Mouse (Mus musculus) urinary bladder, adult 2 months (tissue): ENCODE data around the gene Olfr543. TPM values are rescaled to one million over a fixed set of nuclear protein-coding genes. Genes with fewer than 3 reads are reported as not detected.
A peak's percentile ranks its signal among the peaks of the same experiment; 100 is the strongest.
"Not testable (repeated sequence)": the region's sequence is repeated elsewhere in the genome, so short reads cannot be mapped to it uniquely, and the experiment has no call there.

Source experiments
- DNase-seq: peaks from one replicate; pipeline ENCODE4 v3.0.0; 2022; ENCODE audit warnings: low spot score
- polyA plus RNA-seq: library from polyadenylated mRNA; depleted of rRNA; stranded (reverse); fragments of >200 nt; gene quantifications from 2 replicates; pipeline ENCODE4 v1.2.3, GENCODE M21; 2012; rRNA removed

Olfr543 gene
- polyA plus RNA-seq = not detected in 2 replicates

GRCm38 (mm10) chr7:102481579-102481978 lies at the start of gene Olfr543:
Gene Olfr543, minus strand, starts transcription at chr7:102481679.
- DNase-seq = no peak

DNA sequence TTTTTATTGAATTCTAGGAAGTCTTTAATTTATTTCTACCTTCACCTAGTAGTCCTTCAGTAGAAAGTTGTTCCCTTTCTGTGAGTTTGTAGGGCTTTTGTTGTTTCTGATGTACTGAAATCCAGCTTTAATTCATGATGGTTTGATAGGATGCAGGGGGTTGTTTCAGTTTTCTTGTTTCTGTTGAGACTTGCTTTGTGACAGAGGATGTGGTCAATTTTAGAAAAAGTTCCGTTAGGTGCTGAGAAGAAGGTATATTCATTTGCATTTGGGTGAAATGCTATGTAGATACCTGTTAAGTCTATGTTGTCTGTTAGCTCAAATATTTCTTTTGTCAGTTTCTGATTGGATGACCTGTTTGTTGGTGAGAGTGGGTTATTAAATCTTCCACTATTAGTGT lies 47.6 kb upstream of the Olfr543 start:
- no peak for DNase-seq

GRCm38 (mm10) chr7:102517051-102517335 lies 35.5 kb upstream of the Olfr543 start:
- DNase-seq = no peak

- DNase-seq = no peak
These were observed 35.0 kb upstream of the Olfr543 start for GRCm38 (mm10) chr7:102516261-102517050.

DNA sequence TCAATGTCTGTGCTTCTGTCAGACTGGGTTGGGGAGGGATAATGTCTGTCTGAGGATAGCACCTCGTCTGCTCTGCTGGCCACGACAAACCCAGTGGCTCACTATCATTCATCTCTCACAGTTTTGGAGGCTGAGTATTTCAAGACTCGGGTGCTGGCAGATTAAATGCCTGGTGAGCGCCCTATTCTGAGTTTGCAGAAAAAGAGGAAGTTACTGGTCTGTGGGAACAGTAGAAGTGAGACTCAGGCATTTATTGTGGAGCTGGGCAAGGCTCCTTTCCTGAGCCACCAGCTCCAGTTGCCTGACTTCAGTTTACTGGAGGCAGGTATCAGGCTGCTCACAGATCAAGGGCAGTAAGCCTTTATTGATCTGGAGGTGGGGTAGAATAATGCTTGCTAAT lies 32.7 kb upstream of the Olfr543 start:
- no peak for DNase-seq

DNA sequence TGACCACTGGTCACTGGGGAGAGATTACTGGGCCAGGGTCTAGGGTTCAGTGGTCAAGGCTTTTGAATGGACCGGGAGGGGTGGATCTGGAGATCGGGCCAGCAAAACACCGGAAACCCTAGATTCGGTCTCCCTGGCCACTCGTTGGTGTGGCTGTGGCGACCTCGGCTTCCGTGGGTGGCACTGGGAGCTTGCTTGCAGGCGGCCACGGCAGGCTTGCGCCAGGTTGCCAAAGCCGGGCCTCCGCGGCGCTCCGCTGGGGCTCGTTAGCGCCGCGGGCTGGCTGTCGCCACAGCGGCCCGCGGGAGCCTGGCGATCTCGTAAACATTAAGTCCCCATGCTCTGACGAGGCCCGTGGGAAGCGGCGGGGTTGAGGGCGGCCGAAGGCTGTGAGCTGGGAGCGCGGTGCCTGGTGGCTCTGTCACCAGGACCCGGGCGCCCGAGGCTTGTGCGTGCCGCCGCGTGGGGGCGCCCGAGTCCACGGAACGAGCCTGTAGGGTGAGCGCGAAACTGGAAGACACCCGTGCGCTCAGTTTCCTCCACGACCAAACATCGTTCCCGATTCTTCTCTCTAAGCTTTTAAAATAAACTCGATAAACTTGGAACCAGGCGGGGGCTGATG lies 31.4 kb upstream of the Olfr543 start:
- DNase-seq = peak; percentile 93

GRCm38 (mm10) chr7:102511927-102512326 lies 30.4 kb upstream of the Olfr543 start:
- no peak for DNase-seq

DNA sequence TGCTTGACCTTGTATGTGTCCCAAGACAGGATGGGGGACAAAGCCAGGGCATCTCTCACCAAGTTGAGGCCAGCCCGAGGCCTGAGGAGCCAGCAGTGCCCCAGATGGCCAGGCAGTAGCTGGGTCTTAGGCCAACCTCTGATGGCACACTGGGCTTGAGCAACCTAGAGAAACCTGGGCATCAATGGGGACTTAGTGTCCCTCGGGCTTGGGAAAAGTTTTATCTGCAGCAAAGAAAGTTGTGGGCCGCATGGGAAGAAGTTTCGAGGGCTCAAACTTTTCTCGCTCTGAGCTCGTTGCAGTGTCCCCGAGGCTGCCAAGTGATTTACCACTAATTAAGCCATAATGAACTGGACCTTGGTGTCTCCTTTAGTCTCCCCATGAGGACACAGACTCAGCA lies 28.2 kb upstream of the Olfr543 start:
- DNase-seq = no peak

DNA sequence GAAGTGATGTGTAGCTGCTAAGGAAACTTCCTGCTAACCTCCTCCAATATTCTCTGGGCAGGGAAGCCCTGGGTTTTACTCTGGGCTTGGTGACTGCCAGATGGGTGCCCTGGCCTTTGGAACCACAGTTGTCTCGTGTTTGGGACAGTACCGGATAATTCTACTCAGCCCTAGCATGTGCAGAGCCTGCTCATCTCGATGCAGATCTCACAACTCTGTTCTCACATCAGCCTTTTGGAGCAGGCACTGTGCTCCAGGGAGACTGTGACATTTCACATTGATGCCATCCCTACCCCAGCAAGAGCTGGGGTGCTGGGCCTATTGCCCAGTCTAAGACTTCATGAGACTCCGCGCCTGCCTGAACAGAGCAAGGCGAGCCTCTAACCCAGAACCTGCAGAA lies 27.2 kb upstream of the Olfr543 start:
- no peak for DNase-seq

DNA sequence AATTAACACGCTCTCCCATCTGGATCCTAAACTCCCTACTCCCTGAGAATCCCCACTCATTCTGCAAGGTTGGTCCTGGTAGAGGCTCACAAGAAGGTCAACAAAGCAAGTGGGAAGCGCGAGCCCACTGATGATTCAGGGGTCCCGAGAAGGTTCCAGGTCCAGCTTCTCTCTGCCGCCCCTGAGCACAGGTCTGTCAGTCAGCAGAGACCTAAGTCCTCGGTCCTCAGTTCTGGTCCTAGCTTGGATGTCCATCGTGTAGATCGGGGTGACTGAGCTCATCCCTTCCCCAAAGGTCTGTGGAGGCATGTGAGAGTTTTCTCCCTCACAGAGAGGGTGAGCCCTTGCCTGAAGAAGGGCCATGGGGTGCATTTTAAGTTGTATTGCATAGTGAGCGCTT lies 26.6 kb upstream of the Olfr543 start:
- DNase-seq = no peak

- DNase-seq = peak; percentile 47
These were observed 25.4 kb upstream of the Olfr543 start for GRCm38 (mm10) chr7:102506848-102507247.

DNA sequence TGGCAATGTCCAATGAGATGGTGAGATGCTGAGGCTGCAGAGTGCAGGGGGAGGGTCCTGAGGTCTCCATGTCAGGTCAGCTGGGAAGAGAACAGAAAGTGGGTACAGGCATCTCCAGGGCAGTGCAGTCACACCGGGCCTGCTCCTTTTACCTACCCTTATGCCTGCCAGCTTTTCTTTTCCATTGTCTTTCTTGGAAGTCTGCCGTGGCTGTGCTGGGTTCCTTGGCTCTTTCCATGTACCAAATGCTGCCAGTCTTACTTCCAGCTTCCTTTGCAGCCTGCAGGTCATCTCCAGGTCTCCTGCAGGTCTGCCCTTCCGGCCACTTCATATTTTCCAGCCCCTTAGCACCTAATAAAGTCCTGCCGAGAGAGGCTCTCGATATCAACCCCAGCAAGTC lies 20.5 kb upstream of the Olfr543 start:
- no peak for DNase-seq

DNA sequence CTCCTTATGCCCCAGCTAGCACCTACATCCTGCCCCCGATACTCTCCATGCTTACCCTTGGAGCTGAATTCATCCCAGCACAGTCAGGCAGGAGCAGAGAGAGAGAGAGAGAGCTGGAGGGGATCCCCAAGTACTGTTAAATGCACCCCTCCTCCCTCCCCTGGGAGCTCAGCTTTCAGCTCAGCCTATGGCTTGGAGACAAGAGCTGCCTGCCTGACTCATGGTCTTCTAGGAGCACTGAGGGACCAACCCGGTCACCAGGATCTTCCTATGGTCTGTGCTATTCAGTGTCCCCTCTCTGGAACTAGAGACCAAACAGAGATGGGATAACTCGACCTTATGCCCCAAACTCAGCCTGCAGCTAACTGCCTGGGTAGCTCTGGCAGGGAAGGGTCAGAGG lies 18.0 kb upstream of the Olfr543 start, which contains the start of gene Olfr545:
Olfr545 (minus strand) TSS at position 101 of the 400 bp plus-strand sequence.
- no peak for DNase-seq

- not testable (repeated sequence) for DNase-seq
These were observed 12.9 kb upstream of the Olfr543 start for GRCm38 (mm10) chr7:102494416-102494815.

GRCm38 (mm10) chr7:102488161-102488560 lies 6.7 kb upstream of the Olfr543 start, which contains the start of gene Olfr544:
Gene Olfr544, minus strand, starts transcription at chr7:102488313.
- DNase-seq = no peak

DNA sequence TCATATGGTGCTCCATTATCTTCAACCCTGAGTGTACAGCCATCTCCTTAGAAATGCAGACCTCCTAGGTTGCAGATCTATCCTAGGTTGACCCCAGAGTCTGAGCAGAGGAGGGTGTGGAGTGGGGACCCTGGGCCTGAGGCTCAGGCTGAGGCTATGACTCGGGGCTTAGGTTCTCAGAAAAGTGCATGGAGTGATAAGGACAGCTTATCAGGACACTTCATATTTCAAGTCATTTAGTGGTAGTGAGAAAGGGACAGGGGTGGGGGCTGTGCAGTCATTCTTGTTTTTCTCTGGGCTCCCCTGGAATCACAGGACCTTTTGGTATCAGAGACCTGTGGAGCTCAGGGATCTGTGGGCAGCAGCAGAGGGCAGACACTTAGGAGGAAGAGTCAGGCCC lies 4.6 kb upstream of the Olfr543 start:
- no peak for DNase-seq

GRCm38 (mm10) chr7:102484766-102485165 lies 3.3 kb upstream of the Olfr543 start:
- DNase-seq = not testable (repeated sequence)

DNA sequence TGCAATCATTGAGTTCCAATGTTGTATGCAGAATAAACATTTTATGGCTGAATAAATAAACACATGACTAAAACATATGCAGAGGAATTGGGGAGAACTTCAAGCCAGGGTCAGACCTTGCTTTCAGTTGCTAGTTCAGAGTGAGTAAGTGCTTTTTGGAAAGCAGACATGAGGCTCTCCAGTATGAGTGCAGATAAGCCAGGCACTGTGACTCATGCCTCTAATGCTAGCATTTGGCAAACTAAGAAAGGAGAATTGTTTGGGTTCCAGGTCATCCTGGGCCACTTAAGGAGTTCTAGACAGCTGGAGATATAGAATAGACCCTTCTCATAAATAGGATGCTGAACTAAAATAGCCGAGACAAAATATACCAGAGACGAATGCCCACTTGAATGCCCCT lies 2.2 kb upstream of the Olfr543 start:
- DNase-seq = no peak

DNA sequence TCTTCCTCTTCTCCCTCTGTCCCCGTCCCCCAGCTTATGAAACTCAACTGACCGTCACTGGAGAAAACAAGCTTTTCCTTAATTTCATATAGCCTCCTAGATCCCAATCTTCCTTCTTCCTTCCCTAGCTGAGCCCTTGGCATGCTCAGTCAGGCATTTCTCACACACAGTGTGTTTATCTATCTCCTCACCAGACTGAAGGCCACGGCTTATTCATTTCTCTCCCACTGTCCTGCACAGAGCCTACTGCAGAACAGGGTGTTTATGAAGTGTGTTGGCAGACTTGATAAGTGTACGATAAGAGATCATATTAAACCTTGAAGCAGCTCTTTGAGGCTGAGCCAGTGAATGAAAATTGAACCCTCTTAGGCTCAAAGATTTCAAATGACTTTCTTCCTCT lies 658 bp downstream of the Olfr543 start:
- no peak for DNase-seq

DNA sequence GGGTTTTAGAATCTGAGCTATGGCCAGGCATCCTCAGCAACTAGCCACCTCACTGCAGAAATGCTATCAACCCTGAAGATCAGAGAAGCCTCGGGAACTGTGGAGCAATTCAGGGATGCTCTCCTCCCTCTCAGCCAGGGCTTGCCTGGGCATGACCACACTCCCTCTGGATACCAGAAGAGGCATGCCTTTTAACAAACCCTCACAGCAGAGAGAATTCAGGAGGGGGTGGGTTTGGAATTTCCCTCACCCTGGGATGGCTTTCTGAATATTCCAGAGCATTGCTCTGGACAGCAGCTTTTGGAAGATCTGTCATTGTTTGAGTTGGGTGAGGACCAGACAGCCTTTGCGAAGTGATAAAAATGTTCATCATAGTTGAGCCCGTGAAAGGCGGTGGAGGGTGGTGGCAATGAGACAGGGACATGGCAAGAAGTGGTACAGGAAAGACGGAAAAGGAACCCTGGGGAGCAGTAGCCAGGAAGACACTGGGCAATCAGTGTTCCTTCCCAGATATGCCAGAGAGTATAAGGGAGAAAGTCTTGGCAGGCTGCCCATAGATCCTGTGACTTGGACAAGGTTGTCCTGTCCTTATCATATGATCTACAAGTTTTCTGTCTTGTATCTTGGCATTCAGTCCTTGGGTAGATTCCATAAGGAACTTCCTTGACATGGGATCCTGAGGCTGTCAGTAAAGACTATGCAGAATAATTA lies 2.0 kb downstream of the Olfr543 start:
- no peak for DNase-seq

- no peak for DNase-seq
These were observed 2.6 kb downstream of the Olfr543 start for GRCm38 (mm10) chr7:102478926-102479325.

DNA sequence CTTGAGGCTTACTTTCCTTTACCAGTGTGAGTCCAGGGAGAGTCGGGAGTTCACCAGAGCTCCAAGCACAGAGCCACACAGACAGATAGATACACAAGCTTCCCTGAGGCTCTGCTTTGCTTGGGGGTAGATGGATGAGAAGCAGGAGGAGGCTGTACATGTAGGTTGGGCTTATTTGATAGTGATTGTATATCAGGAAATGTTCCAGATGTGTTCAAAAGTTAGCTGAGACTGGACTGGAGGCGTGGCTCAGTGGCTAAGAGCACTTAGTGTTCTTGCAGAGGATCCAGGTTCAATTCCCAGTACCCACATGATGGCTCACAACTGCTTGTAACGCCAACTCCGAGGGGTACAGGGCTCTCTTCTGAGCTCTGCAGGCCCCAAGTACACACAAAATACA lies 3.1 kb downstream of the Olfr543 start:
- DNase-seq = no peak

- DNase-seq = no peak
These were observed 4.1 kb downstream of the Olfr543 start for GRCm38 (mm10) chr7:102477377-102477776.
